Mouse (Mus musculus): Measurements from ENCODE around the gene Abcc5. TPM values are rescaled to one million over a fixed set of nuclear protein-coding genes. Genes with fewer than 3 reads are reported as not detected.

The Abcc5 gene
- polyA plus RNA-seq, 1 experiment: 5.3 TPM

- TF ChIP-seq GATA1 (IDR thresholded peaks at IDR 0.05; ENCODE audit: borderline replicate concordance, low read length): no peak
- TF ChIP-seq FLI1 (IDR thresholded peaks at IDR 0.05; ENCODE audit: low read length): no peak
Observed at GRCm38 (mm10) chr16:20328306-20328705, 97.9 kb downstream of the Abcc5 start.

DNA sequence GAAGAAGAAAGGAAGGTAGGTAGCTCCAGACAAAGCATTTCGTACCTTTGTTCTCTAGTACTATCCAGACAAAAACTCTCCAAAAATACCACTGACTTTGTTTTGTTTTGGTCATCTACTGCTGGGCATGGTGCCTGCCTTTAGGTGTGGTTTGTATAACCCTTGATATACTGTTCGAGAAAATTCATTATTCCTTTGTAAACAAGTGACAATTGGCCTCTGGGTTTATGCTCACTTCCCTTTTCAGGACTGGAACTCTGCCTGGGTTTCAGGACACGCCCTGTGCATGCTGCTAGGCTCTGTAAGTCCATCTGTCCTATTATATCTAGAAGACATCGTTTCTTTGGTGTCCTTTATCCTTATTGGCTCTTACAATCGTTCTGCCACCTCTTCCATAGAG lies 100.9 kb downstream of the Abcc5 start, which contains the start of gene Cyp2ab1:
Gene Cyp2ab1, minus strand, starts transcription at position 119 of the 400 bp plus-strand sequence.
- H3K36me3 ChIP-seq (replicated peaks; ENCODE audit: low read length): peaks cover 13% of the 10 kb centered on the region
- no peaks in the 10 kb centered on the region for H3K9me3 ChIP-seq
- no peak within 1 kb of the TSS for H3K4me3 ChIP-seq (replicated peaks)
- TF ChIP-seq GATA1 (IDR thresholded peaks at IDR 0.05; ENCODE audit: borderline replicate concordance, low read length) (no peak), FLI1 (IDR thresholded peaks at IDR 0.05; ENCODE audit: low read length) (no peak)
- peaks cover 6% of the 10 kb centered on the region for H3K27me3 ChIP-seq (replicated peaks)
- peaks cover 9% of the 10 kb centered on the region for H3K4me1 ChIP-seq

More at GRCm38 (mm10) chr16:20328306-20328705, 97.9 kb downstream of the Abcc5 start:
- H3K36me3 ChIP-seq (replicated peaks; ENCODE audit: low read length): peaks cover 42% of the 10 kb centered on the region
- H3K27me3 ChIP-seq (replicated peaks): peaks cover 2% of the 10 kb centered on the region
- H3K4me3 ChIP-seq (replicated peaks): no peak overlapping the region
- no peaks in the 10 kb centered on the region for H3K9me3 ChIP-seq
- peaks cover 9% of the 10 kb centered on the region for H3K4me1 ChIP-seq

DNA sequence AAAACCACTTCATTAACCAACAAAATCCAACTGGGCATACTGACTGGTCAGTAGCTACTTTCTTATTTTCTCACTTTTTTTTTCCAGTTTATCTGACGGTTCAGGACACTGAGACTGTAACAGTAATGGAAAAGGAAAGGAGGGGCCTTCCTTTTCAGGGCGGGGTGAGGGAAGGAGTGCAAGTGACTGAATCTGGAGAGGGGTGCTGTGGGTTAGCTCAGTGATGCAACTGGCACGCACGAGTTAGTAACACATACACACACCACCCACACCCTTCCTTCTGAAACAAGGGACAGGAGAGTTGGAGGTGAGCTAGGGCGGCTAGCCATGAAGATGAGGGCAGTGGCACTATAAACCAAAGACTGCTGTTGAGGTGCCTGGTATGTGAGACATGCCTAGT lies 102.3 kb downstream of the Abcc5 start:
- H3K4me1 ChIP-seq: peaks cover 9% of the 10 kb centered on the region
- no peak for TF ChIP-seq GATA1 (IDR thresholded peaks at IDR 0.05; ENCODE audit: borderline replicate concordance, low read length)
- no peak for TF ChIP-seq FLI1 (IDR thresholded peaks at IDR 0.05; ENCODE audit: low read length)
- H3K36me3 ChIP-seq (replicated peaks; ENCODE audit: low read length): peaks cover 3% of the 10 kb centered on the region
- H3K4me3 ChIP-seq (replicated peaks): peak overlapping the region; percentile 57
- H3K27me3 ChIP-seq (replicated peaks): peaks cover 6% of the 10 kb centered on the region
- H3K9me3 ChIP-seq: no peaks in the 10 kb centered on the region

DNA sequence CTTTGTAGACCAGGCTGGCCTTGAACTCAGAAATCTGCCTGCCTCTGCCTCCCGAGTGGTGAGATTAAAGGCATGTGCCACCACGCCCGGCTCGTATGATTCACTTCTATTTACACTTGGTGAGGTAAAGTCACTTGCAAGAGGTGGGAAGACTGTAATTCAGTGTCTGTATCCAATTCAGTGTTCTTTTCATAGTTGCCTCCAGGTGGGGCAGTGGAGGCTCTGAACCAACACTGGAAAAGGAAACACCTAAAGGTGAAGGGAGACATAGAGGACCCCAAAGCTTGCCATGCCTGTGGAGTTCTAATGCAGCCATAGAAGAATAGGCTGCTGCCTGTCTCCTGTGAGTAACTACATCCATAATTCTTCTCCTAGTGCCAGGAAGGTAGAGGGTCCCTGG lies 103.9 kb downstream of the Abcc5 start:
- TF ChIP-seq GATA1 (IDR thresholded peaks at IDR 0.05; ENCODE audit: borderline replicate concordance, low read length) (no peak), FLI1 (IDR thresholded peaks at IDR 0.05; ENCODE audit: low read length) (no peak)
- Histone ChIP-seq H3K27me3 (replicated peaks) (peaks cover 6% of the 10 kb centered on the region), H3K4me3 (replicated peaks) (no peak overlapping the region), H3K9me3 (no peaks in the 10 kb centered on the region), H3K4me1 (peaks cover 9% of the 10 kb centered on the region), H3K36me3 (replicated peaks; ENCODE audit: low read length) (no peaks in the 10 kb centered on the region)

DNA sequence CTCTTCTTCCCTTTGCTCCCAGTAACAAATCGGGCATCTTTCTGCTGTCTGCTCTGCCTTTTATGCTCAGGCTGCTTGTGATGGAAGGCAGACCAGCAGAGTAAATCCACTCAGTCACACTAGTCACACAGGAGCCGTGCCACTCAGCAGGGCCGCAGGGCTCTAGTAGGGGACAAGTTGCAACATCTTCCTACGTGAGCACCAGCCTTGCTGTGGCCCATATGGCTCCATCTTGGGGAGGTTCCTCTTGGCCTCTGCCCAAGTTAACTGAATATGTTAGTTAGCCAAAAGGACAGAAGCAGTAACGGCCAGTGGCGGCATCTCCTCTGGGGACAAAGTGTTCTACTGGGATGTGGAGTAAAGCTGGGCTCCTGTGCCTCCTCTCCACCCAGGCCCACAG lies 109.4 kb downstream of the Abcc5 start:
- peak overlapping the region; percentile 3 for H3K4me3 ChIP-seq (replicated peaks)
- TF ChIP-seq GATA1 (IDR thresholded peaks at IDR 0.05; ENCODE audit: borderline replicate concordance, low read length): no peak
- TF ChIP-seq FLI1 (IDR thresholded peaks at IDR 0.05; ENCODE audit: low read length): no peak

DNA sequence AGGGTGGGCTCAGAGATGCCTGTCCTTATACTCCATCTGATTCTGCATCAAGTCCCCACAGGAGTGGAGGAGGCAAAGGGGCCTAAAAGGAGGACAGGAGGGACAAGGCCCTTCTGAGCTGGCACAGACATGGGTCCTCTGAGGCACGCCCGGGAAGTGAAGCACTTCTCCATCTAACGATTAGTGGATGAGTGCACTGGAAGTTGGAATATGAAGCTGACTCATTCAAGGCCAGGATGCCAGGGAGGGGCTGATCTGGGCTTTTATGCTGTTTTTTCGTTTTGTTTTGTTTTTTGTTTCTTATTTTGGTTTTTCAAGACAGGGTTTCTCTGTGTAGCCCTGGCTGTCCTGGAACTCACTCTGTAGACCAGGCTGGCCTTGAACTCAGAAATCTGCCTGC lies 110.9 kb downstream of the Abcc5 start:
- no peak for TF ChIP-seq FLI1 (IDR thresholded peaks at IDR 0.05; ENCODE audit: low read length)
- no peak for TF ChIP-seq GATA1 (IDR thresholded peaks at IDR 0.05; ENCODE audit: borderline replicate concordance, low read length)
- H3K4me1 ChIP-seq: peaks cover 5% of the 10 kb centered on the region; the same call in 1 of the 2 replicates
- no peaks in the 10 kb centered on the region for H3K9me3 ChIP-seq
- no peak overlapping the region for H3K4me3 ChIP-seq (replicated peaks)
- peaks cover 31% of the 10 kb centered on the region for H3K27me3 ChIP-seq (replicated peaks)
- no peaks in the 10 kb centered on the region for H3K36me3 ChIP-seq (replicated peaks; ENCODE audit: low read length)

More for the DNA sequence above, 109.4 kb downstream of the Abcc5 start:
- peaks cover 23% of the 10 kb centered on the region for H3K27me3 ChIP-seq (replicated peaks)
- no peaks in the 10 kb centered on the region; the same call in 1 of the 2 replicates for H3K4me1 ChIP-seq
- H3K36me3 ChIP-seq (replicated peaks; ENCODE audit: low read length): no peaks in the 10 kb centered on the region
- no peaks in the 10 kb centered on the region for H3K9me3 ChIP-seq

- TF ChIP-seq FLI1 (IDR thresholded peaks at IDR 0.05; ENCODE audit: low read length): no peak
- Histone ChIP-seq H3K9me3 (no peaks in the 10 kb centered on the region), H3K36me3 (replicated peaks; ENCODE audit: low read length) (no peaks in the 10 kb centered on the region), H3K27me3 (replicated peaks) (peaks cover 40% of the 10 kb centered on the region), H3K4me1 (peaks cover 8% of the 10 kb centered on the region; the same call in 1 of the 2 replicates), H3K4me3 (replicated peaks) (no peak overlapping the region)
Observed at GRCm38 (mm10) chr16:20312272-20312671, 113.9 kb downstream of the Abcc5 start.

DNA sequence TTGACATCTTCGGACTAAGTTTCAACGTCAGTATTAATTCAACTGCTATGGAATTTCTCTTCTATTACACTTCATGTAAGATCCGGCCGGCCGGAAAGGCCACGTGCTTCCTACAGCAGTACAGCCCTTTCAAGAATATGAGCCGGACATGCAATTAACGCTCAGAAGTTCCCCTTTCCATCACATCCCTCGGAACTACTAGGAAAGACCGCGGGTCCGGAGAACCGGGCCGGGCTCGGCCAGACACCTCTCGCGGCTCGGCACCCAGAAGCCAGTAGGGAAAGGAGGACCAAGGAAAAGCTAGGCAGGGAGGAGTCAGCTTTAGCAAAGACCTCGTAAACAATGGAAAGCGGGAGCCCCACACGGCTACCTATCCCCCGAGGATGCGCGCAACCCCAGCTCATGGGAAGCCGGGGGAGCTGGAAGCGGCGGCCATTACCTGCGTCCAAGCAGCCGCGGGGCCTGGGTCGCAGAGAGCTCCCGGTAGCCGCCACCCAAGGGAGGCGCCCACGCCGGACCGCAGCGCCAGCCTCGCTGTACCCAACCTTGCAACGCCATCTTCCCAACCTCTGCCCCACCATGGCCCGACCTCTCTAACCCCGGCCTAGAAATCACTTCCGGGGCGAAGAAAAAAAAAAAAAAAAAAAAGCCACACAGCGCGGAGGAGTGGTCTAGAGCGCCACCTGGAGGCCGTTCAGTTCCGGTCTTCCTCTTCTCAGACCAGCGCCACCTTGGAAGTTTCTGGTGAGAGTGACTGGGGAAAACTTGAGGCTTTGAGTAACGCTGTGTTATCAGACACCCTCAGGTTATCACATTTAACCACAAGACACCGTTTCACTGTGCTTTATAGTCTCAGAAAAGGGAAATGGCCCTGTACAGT lies 124.2 kb downstream of the Abcc5 start, which contains the start of gene Parl:
Gene Parl, minus strand, starts transcription at position 618 of the 880 bp plus-strand sequence.
- Histone ChIP-seq H3K27me3 (replicated peaks) (no peaks in the 10 kb centered on the region), H3K9me3 (no peaks in the 10 kb centered on the region), H3K36me3 (replicated peaks; ENCODE audit: low read length) (peaks cover 20% of the 10 kb centered on the region), H3K4me1 (peaks cover 49% of the 10 kb centered on the region), H3K4me3 (replicated peaks) (peak within 1 kb of the TSS; percentile 96)
- no peak for TF ChIP-seq GATA1 (IDR thresholded peaks at IDR 0.05; ENCODE audit: borderline replicate concordance, low read length)
- no peak for TF ChIP-seq FLI1 (IDR thresholded peaks at IDR 0.05; ENCODE audit: low read length)

GRCm38 (mm10) chr16:20300076-20300475 lies 126.1 kb downstream of the Abcc5 start:
- no peak for TF ChIP-seq GATA1 (IDR thresholded peaks at IDR 0.05; ENCODE audit: borderline replicate concordance, low read length)
- no peak for TF ChIP-seq FLI1 (IDR thresholded peaks at IDR 0.05; ENCODE audit: low read length)
- peaks cover 51% of the 10 kb centered on the region for H3K4me1 ChIP-seq
- H3K9me3 ChIP-seq: no peaks in the 10 kb centered on the region
- peaks cover 37% of the 10 kb centered on the region for H3K36me3 ChIP-seq (replicated peaks; ENCODE audit: low read length)
- H3K27me3 ChIP-seq (replicated peaks): no peaks in the 10 kb centered on the region
- no peak overlapping the region for H3K4me3 ChIP-seq (replicated peaks)

Other genes starting within 250 kb of the Abcc5 start
- gene Map6d1, start 185.0 kb downstream of the Abcc5 start, polyA plus RNA-seq (2012; ENCODE audit: insufficient read depth, low replicate concordance): not detected in 2 replicates
- gene Parl, start 124.0 kb downstream of the Abcc5 start, polyA plus RNA-seq (2012; ENCODE audit: insufficient read depth, low replicate concordance): 30.1 and 165 TPM in 2 replicates
- not detected in 2 replicates for gene Cyp2ab1, start 101.0 kb downstream of the Abcc5 start, polyA plus RNA-seq (2012; ENCODE audit: insufficient read depth, low replicate concordance)
- 5.9 and 9.1 TPM in 2 replicates for gene Eif2b5, start 72.4 kb upstream of the Abcc5 start, polyA plus RNA-seq (2012; ENCODE audit: insufficient read depth, low replicate concordance)
- 21.1 and 45.9 TPM in 2 replicates for gene Dvl3, start 90.6 kb upstream of the Abcc5 start, polyA plus RNA-seq (2012; ENCODE audit: insufficient read depth, low replicate concordance)
- gene Ap2m1, start 109.1 kb upstream of the Abcc5 start, polyA plus RNA-seq (2012; ENCODE audit: insufficient read depth, low replicate concordance): 49.0 and 228 TPM in 2 replicates
- gene Abcf3, start 122.2 kb upstream of the Abcc5 start, polyA plus RNA-seq (2012; ENCODE audit: insufficient read depth, low replicate concordance): 24.1 TPM in 1 of 2 replicates, not detected in the other
- gene Vwa5b2, start 163.1 kb upstream of the Abcc5 start, polyA plus RNA-seq (2012; ENCODE audit: insufficient read depth, low replicate concordance): not detected in 2 replicates
- 5.4 and 20.7 TPM in 2 replicates for gene Eef1akmt4, start 185.2 kb upstream of the Abcc5 start, polyA plus RNA-seq (2012; ENCODE audit: insufficient read depth, low replicate concordance)
- not detected in 2 replicates for gene Gm49333, start 185.2 kb upstream of the Abcc5 start, polyA plus RNA-seq (2012; ENCODE audit: insufficient read depth, low replicate concordance)
- gene Alg3, start 185.3 kb upstream of the Abcc5 start, polyA plus RNA-seq (2012; ENCODE audit: insufficient read depth, low replicate concordance): 15.2 and 24.9 TPM in 2 replicates
- 2.3 and 5.9 TPM in 2 replicates for gene Camk2n2, start 194.9 kb upstream of the Abcc5 start, polyA plus RNA-seq (2012; ENCODE audit: insufficient read depth, low replicate concordance)
- gene Ece2, start 203.4 kb upstream of the Abcc5 start, polyA plus RNA-seq (2012; ENCODE audit: insufficient read depth, low replicate concordance): 0.48 TPM in 1 of 2 replicates, not detected in the other
- 33.0 and 128 TPM in 2 replicates for gene Psmd2, start 225.3 kb upstream of the Abcc5 start, polyA plus RNA-seq (2012; ENCODE audit: insufficient read depth, low replicate concordance)
- gene Eif4g1, start 241.9 kb upstream of the Abcc5 start, polyA plus RNA-seq (2012; ENCODE audit: insufficient read depth, low replicate concordance): 247 and 739 TPM in 2 replicates